Mouse (Mus musculus) heart, embryonic 14.5 days (tissue): ENCODE data around the gene Suco. TPM values are rescaled to one million over a fixed set of nuclear protein-coding genes. Genes with fewer than 3 reads are reported as not detected.

Source experiments
- ATAC-seq: fragments of 200-750 bp; cut with Nextera tagmentation; 2 replicates; pipeline ENCODE4 v1.8.0; 2017; ENCODE audit warnings: low read depth, moderate TSS enrichment; ENCODE audit not compliant: insufficient number of reproducible peaks, insufficient read depth, low FRiP score
- H3K27ac ChIP-seq, 2 experiments: fragments of 200-500 bp in 1 of 2; fragments of 300-500 bp in 1 of 2; sonication (generic) in 1 of 2; replicated peaks in 1 of 2; 2 replicates each; pipeline ENCODE4 v1.5.1; 2012 to 2014; ENCODE audit warnings: low read depth in 2 of 2, low read length in 2 of 2, control low read depth in 1 of 2, mild to moderate bottlenecking in 1 of 2, mixed read lengths in 1 of 2; ENCODE audit not compliant: control insufficient read depth in 1 of 2, insufficient read depth in 1 of 2
- H3K27me3 ChIP-seq: fragments of 300-500 bp; sonication (generic); 2 replicates; pipeline ENCODE4 v1.6.1; 2014; ENCODE audit warnings: mild to moderate bottlenecking, low read length, control low read depth; ENCODE audit not compliant: control insufficient read depth, insufficient read depth
- H3K36me3 ChIP-seq: fragments of 300-500 bp; sonication (generic); 2 replicates; pipeline ENCODE4 v1.6.1; 2014; ENCODE audit warnings: mild to moderate bottlenecking, control low read depth, low read length, mixed read lengths; ENCODE audit not compliant: control insufficient read depth, insufficient read depth
- H3K4me1 ChIP-seq, 2 experiments: fragments of 200-500 bp in 1 of 2; fragments of 300-500 bp in 1 of 2; sonication (generic) in 1 of 2; 2 replicates each; pipeline ENCODE4 v1.6.1; 2012 to 2014; ENCODE audit warnings: low read length in 2 of 2, control low read depth in 1 of 2, mixed read lengths in 1 of 2; ENCODE audit not compliant: control insufficient read depth in 2 of 2, insufficient read depth in 2 of 2
- H3K4me2 ChIP-seq: fragments of 300-500 bp; sonication (generic); 2 replicates; pipeline ENCODE4 v1.6.1; 2014; ENCODE audit warnings: mild to moderate bottlenecking, low read length
- H3K4me3 ChIP-seq, 2 experiments: fragments of 200-500 bp in 1 of 2; fragments of 300-500 bp in 1 of 2; sonication (generic) in 1 of 2; 2 replicates each; pipeline ENCODE4 v1.5.1; 2012 to 2014; ENCODE audit warnings: low read length in 2 of 2, mild to moderate bottlenecking in 2 of 2, control low read depth in 1 of 2, low read depth in 1 of 2, moderate library complexity in 1 of 2; ENCODE audit not compliant: control insufficient read depth in 1 of 2, insufficient read depth in 1 of 2
- H3K9ac ChIP-seq: fragments of 300-500 bp; sonication (generic); 2 replicates; pipeline ENCODE4 v1.6.1; 2014; ENCODE audit warnings: mild to moderate bottlenecking, low read length
- H3K9me3 ChIP-seq: fragments of 300-500 bp; sonication (generic); 2 replicates; pipeline ENCODE4 v1.6.1; 2016; ENCODE audit warnings: low read length, control low read depth; ENCODE audit not compliant: control insufficient read depth
- WGBS: fragments of 180-500 bp; shearing (Covaris S2); extraction: QIAGEN DNeasy Blood & Tissue Kit; methylation state at CpG from one replicate; pipeline ENCODE4 v1.1.7; 2014; 5-methylcytosine and 5-hydroxymethylcytosine counted together
- polyA plus RNA-seq: library from polyadenylated mRNA; unstranded; fragments of >200 nt; fragmentation: Nextera tagmentation; extraction: Ambion mirVana; gene quantifications from 2 replicates; pipeline ENCODE4 v1.2.1, GENCODE M21; 2014

The Suco gene
- polyA plus RNA-seq, 1 experiment from 2014 or later = 19.2 TPM

GRCm38 (mm10) chr1:161799791-161800190 lies 76.7 kb downstream of the Suco start:
- H3K9me3 ChIP-seq = no peaks in the 10 kb centered on the region
- no peak for ATAC-seq
- H3K36me3 ChIP-seq = no peaks in the 10 kb centered on the region
- no peak overlapping the region for H3K4me2 ChIP-seq
- H3K27ac ChIP-seq = no peak overlapping the region
- H3K9ac ChIP-seq = no peak overlapping the region
- H3K4me3 ChIP-seq = no peak overlapping the region
- H3K27me3 ChIP-seq = no peaks in the 10 kb centered on the region
- H3K4me1 ChIP-seq = no peaks in the 10 kb centered on the region

- no peaks in the 10 kb centered on the region for H3K27me3 ChIP-seq
- H3K4me2 ChIP-seq = no peak overlapping the region
- H3K4me3 ChIP-seq = no peak overlapping the region
- no peak overlapping the region for H3K9ac ChIP-seq
- 89% methylated on average over 3 of the region's 3 CpGs for WGBS
- H3K36me3 ChIP-seq = no peaks in the 10 kb centered on the region
- H3K4me1 ChIP-seq = no peaks in the 10 kb centered on the region
- H3K9me3 ChIP-seq = no peaks in the 10 kb centered on the region
- no peak overlapping the region for H3K27ac ChIP-seq
- no peak for ATAC-seq
Measured at GRCm38 (mm10) chr1:161798866-161799265, 77.6 kb downstream of the Suco start.

GRCm38 (mm10) chr1:161794447-161795211 lies 81.9 kb downstream of the Suco start:
- Histone ChIP-seq H3K4me1 (no peaks in the 10 kb centered on the region), H3K4me3 (no peak overlapping the region), H3K27ac (no peak overlapping the region), H3K36me3 (no peaks in the 10 kb centered on the region), H3K9me3 (no peaks in the 10 kb centered on the region), H3K9ac (no peak overlapping the region), H3K27me3 (no peaks in the 10 kb centered on the region), H3K4me2 (no peak overlapping the region)
- WGBS = 64% methylated on average over 10 of the region's 10 CpGs
- ATAC-seq = no peak

GRCm38 (mm10) chr1:161793321-161793720 lies 83.2 kb downstream of the Suco start:
- 62% methylated on average over 3 of the region's 3 CpGs for WGBS
- no peak for ATAC-seq
- Histone ChIP-seq H3K4me2 (no peak overlapping the region), H3K36me3 (no peaks in the 10 kb centered on the region), H3K9ac (no peak overlapping the region), H3K4me3 (no peak overlapping the region), H3K27ac (no peak overlapping the region), H3K27me3 (no peaks in the 10 kb centered on the region), H3K4me1 (no peaks in the 10 kb centered on the region), H3K9me3 (no peaks in the 10 kb centered on the region)

GRCm38 (mm10) chr1:161792687-161792969 lies 83.9 kb downstream of the Suco start:
- Histone ChIP-seq H3K9me3 (no peaks in the 10 kb centered on the region), H3K27me3 (no peaks in the 10 kb centered on the region), H3K36me3 (no peaks in the 10 kb centered on the region), H3K9ac (no peak overlapping the region), H3K4me2 (no peak overlapping the region), H3K27ac (no peak overlapping the region), H3K4me3 (no peak overlapping the region), H3K4me1 (no peaks in the 10 kb centered on the region)
- WGBS = 89% methylated on average over 4 of the region's 4 CpGs
- ATAC-seq = no peak

GRCm38 (mm10) chr1:161791854-161792686 lies 84.4 kb downstream of the Suco start:
- no peak overlapping the region for H3K4me2 ChIP-seq
- no peaks in the 10 kb centered on the region for H3K27me3 ChIP-seq
- no peaks in the 10 kb centered on the region for H3K9me3 ChIP-seq
- ATAC-seq = no peak
- no peak overlapping the region for H3K27ac ChIP-seq
- no peaks in the 10 kb centered on the region for H3K36me3 ChIP-seq
- 81% methylated on average over 8 of the region's 8 CpGs for WGBS
- H3K4me3 ChIP-seq = no peak overlapping the region
- no peaks in the 10 kb centered on the region for H3K4me1 ChIP-seq
- no peak overlapping the region for H3K9ac ChIP-seq

GRCm38 (mm10) chr1:161788339-161788738 lies 88.1 kb downstream of the Suco start, which contains the start of gene Fasl:
Gene Fasl (minus strand): TSS chr1:161788495.
- H3K27me3 ChIP-seq = no peaks in the 10 kb centered on the region
- no peak within 1 kb of the TSS for H3K4me3 ChIP-seq
- ATAC-seq = no peak
- WGBS = 70% methylated on average over 9 of the region's 9 CpGs
- H3K4me1 ChIP-seq = no peaks in the 10 kb centered on the region
- no peak within 1 kb of the TSS for H3K4me2 ChIP-seq
- no peaks in the 10 kb centered on the region for H3K36me3 ChIP-seq
- H3K9ac ChIP-seq = no peak within 1 kb of the TSS
- no peak within 1 kb of the TSS for H3K27ac ChIP-seq
- H3K9me3 ChIP-seq = no peaks in the 10 kb centered on the region
